Comparison of ENCODE assay signal across 8 mouse cellular contexts in the genomic region with DNA sequence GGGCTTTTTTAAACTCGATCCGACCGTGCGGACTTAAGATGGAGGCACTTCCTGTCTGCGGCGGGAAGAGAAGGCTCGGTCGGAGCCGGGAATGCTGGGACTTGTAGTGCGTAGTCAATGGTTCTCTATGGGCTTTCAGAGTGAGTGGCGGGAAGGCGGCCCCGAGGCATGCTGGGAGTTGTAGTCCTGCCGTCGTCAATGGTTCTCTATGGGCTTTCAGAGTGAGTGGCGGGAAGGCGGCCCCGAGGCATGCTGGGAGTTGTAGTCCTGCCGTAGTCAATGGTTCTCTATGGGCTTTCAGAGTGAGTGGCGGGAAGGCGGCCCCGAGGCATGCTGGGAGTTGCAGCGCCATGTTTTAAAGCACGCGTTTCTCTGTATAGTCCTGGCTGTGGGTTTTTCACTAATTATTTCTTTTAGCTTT. TPM values are rescaled to one million over a fixed set of nuclear protein-coding genes. Genes with fewer than 3 reads are reported as not detected.
DNase-seq lines count a peak whose midpoint lies in the region; ATAC-seq and TF ChIP-seq lines count a peak whose summit lies in the region.
"Not testable (repeated sequence)": the region's sequence is repeated elsewhere in the genome, so short reads cannot be mapped to it uniquely, and the experiment has no call there.

No protein-coding gene starts in this region.

- not testable (repeated sequence) for TF ChIP-seq POLR2A in lung, adult 2 months (IDR thresholded peaks at IDR 0.05; ENCODE audit: borderline replicate concordance, extremely low read depth, low read depth, low read length)

- H3K36me3 ChIP-seq in forebrain, postnatal 0 days (ENCODE audit: insufficient read depth): not testable (repeated sequence)

- H3K4me3 ChIP-seq in forebrain, postnatal 0 days (ENCODE audit: low read depth, low read length): peak overlapping the region; percentile 57
- peak overlapping the region; percentile 59 for H3K4me3 ChIP-seq in layer of hippocampus, adult 2 months
- H3K4me3 ChIP-seq in lung, adult 2 months (replicated peaks; ENCODE audit: extremely low read depth, low read depth, low read length): peak overlapping the region; percentile 81

- H3K9ac ChIP-seq in forebrain, postnatal 0 days: peak overlapping the region; percentile 77

- 54% methylated on average over 25 of the region's 25 CpGs for WGBS in forebrain, postnatal 0 days
- WGBS in lung, adult 2 months: 45% methylated on average over 25 of the region's 25 CpGs

- H3K27me3 ChIP-seq in forebrain, postnatal 0 days (ENCODE audit: insufficient read depth, low read length): not testable (repeated sequence)

- peak overlapping the region; percentile 90 for H3K27ac ChIP-seq in forebrain, postnatal 0 days (ENCODE audit: low read depth, low read length)
- peak overlapping the region; percentile 79; the same call in 1 of the 2 replicates for H3K27ac ChIP-seq in layer of hippocampus, adult 2 months

- peak; percentile 96 for ATAC-seq in forebrain, postnatal 0 days
- ATAC-seq in neutrophil, adult 5-6 weeks (ENCODE audit: extremely low read depth, insufficient number of reproducible peaks, low FRiP score, poor library complexity, severe bottlenecking): peak; percentile 91

- H3K4me2 ChIP-seq in forebrain, postnatal 0 days (ENCODE audit: low read depth): not testable (repeated sequence)

- not testable (repeated sequence) for TF ChIP-seq CTCF in forebrain, postnatal 0 days (IDR thresholded peaks at IDR 0.05; ENCODE audit: low read depth); layer of hippocampus, adult 2 months (conservative IDR thresholded peaks at IDR 0.05); lung, adult 2 months (IDR thresholded peaks at IDR 0.05; ENCODE audit: insufficient read depth, low read length)

- DNase-seq in MEL-GATA-1-ER (ENCODE audit: extremely low read depth, low read depth): peak; percentile 100
- DNase-seq in cerebellum, adult 8-10 months: peak; percentile 100
- DNase-seq in forebrain, postnatal 0 days: peak; percentile 97
- peak; percentile 100 for DNase-seq in heart, postnatal 4 days
- peak; percentile 100 for DNase-seq in layer of hippocampus, adult 2 months (ENCODE audit: low spot score in 2 of 2)
- peak; percentile 100 for DNase-seq in lung, adult 2 months
- peak; percentile 100 for DNase-seq in testis, postnatal 14 days (ENCODE audit: low spot score)

- H3K4me1 ChIP-seq in forebrain, postnatal 0 days (ENCODE audit: insufficient read depth); lung, adult 2 months (ENCODE audit: control insufficient read depth, insufficient read depth, low read length): not testable (repeated sequence)

- peaks cover 20% of the 10 kb centered on the region for H3K9me3 ChIP-seq in forebrain, postnatal 0 days (ENCODE audit: low read length)

RNA-seq across cellular contexts. Expression of gene Gm21887, which starts 0.4 kb away (rescaled TPM):
- total RNA-seq in forebrain, postnatal 0 days (2014; rRNA removed): 12.1 and 39.7 TPM in 2 replicates
- polyA plus RNA-seq in forebrain, postnatal 0 days (2015; fragmentation: Nextera tagmentation; extraction: Ambion mirVana): 156 and 231 TPM in 2 replicates
- total RNA-seq in heart, postnatal 4 days (2021): 100 to 1,000 TPM in 1 of 2 experiments, 10 to 100 TPM in 1; 99.1 to 109 TPM
- total RNA-seq in layer of hippocampus, adult 2 months (2021): 100 to 1,000 TPM; 208 to 264 TPM
- 528 and 535 TPM in 2 replicates for polyA plus RNA-seq in lung, adult 2 months (2012; rRNA removed)
- 206 and 226 TPM in 2 replicates for total RNA-seq in neutrophil, adult 5-6 weeks (2017)

Comparison
In these comparisons a context has a peak if more than half of its experiments do, and no peak if none do; other contexts are left out.
1. Peak in every context shown above with its lines: DNase-seq, ATAC-seq, H3K4me3 ChIP-seq and H3K27ac ChIP-seq.